Mouse (Mus musculus) neural tube, embryonic 14.5 days (tissue): ENCODE measurements at regions not wholly inside any gene's neighbourhood (a gene's known extent, or its start where the extent isn't known, plus 50 kb on each side); places are given as distances from the start of the nearest gene placed in this dataset.
A peak's percentile ranks its signal among the peaks of the same experiment; 100 is the strongest.

Experiments
- ATAC-seq: fragments of 200-750 bp; cut with Nextera tagmentation; 2 replicates; pipeline ENCODE4 v1.8.0; 2017; ENCODE audit warnings: low read depth, mild to moderate bottlenecking, moderate TSS enrichment, moderate library complexity
- H3K27ac ChIP-seq: fragments of 300-500 bp; sonication (generic); 2 replicates; pipeline ENCODE4 v1.5.1; 2014; ENCODE audit warnings: low read depth, mild to moderate bottlenecking, control low read depth, low read length, moderate library complexity, mixed read lengths
- H3K27me3 ChIP-seq: fragments of 300-500 bp; sonication (generic); 2 replicates; pipeline ENCODE4 v1.6.1; 2014; ENCODE audit warnings: low read length; ENCODE audit not compliant: control insufficient read depth, insufficient read depth
- H3K36me3 ChIP-seq: fragments of 300-500 bp; sonication (generic); 2 replicates; pipeline ENCODE4 v1.6.1; 2014; ENCODE audit warnings: low read length, mixed read lengths; ENCODE audit not compliant: control insufficient read depth, insufficient read depth
- H3K4me1 ChIP-seq: fragments of 300-500 bp; sonication (generic); 2 replicates; pipeline ENCODE4 v1.6.1; 2014; ENCODE audit warnings: low read length; ENCODE audit not compliant: control insufficient read depth, insufficient read depth
- H3K4me2 ChIP-seq: fragments of 300-500 bp; sonication (generic); 2 replicates; pipeline ENCODE4 v1.6.1; 2014; ENCODE audit warnings: mild to moderate bottlenecking, low read depth, low read length, control low read depth
- H3K4me3 ChIP-seq: fragments of 300-500 bp; sonication (generic); 2 replicates; pipeline ENCODE4 v1.5.1; 2014; ENCODE audit warnings: low read depth, low read length, control low read depth, mixed read lengths
- H3K9ac ChIP-seq: fragments of 300-500 bp; sonication (generic); replicated peaks from 2 replicates; pipeline ENCODE4 v1.6.1; 2014; ENCODE audit warnings: low read depth, mild to moderate bottlenecking, control low read depth, low read length, mixed read lengths
- H3K9me3 ChIP-seq: fragments of 300-500 bp; sonication (generic); 2 replicates; pipeline ENCODE4 v1.6.1; 2016; ENCODE audit warnings: low read length; ENCODE audit not compliant: control insufficient read depth
- WGBS: fragments of 180-500 bp; shearing (Covaris S2); extraction: QIAGEN DNeasy Blood & Tissue Kit; methylation state at CpG from one replicate; pipeline ENCODE4 v1.1.7; 2014; 5-methylcytosine and 5-hydroxymethylcytosine counted together

GRCm38 (mm10) chr13:102174896-102175295, 406.9 kb upstream of the Pik3r1 start:
- no peaks in the 10 kb centered on the region for H3K9me3 ChIP-seq
- no peak overlapping the region for H3K4me3 ChIP-seq
- WGBS = 94% methylated on average over 2 of the region's 2 CpGs
- no peak overlapping the region for H3K27ac ChIP-seq
- ATAC-seq = no peak
- H3K27me3 ChIP-seq = no peaks in the 10 kb centered on the region
- no peaks in the 10 kb centered on the region for H3K4me1 ChIP-seq
- no peak overlapping the region for H3K4me2 ChIP-seq
- H3K36me3 ChIP-seq = no peaks in the 10 kb centered on the region
- H3K9ac ChIP-seq = no peak overlapping the region

GRCm38 (mm10) chr13:102175406-102175805, 407.4 kb upstream of the Pik3r1 start:
- no peak for ATAC-seq
- Histone ChIP-seq H3K4me2 (no peak overlapping the region), H3K36me3 (no peaks in the 10 kb centered on the region), H3K9ac (no peak overlapping the region), H3K4me3 (no peak overlapping the region), H3K4me1 (no peaks in the 10 kb centered on the region), H3K9me3 (no peaks in the 10 kb centered on the region), H3K27ac (no peak overlapping the region), H3K27me3 (no peaks in the 10 kb centered on the region)
- 90% methylated on average over 1 of the region's 1 CpGs for WGBS

GRCm38 (mm10) chr13:102176456-102176855, 408.4 kb upstream of the Pik3r1 start:
- Histone ChIP-seq H3K4me1 (no peaks in the 10 kb centered on the region), H3K9ac (no peak overlapping the region), H3K27ac (no peak overlapping the region), H3K9me3 (no peaks in the 10 kb centered on the region), H3K27me3 (no peaks in the 10 kb centered on the region), H3K36me3 (no peaks in the 10 kb centered on the region), H3K4me3 (no peak overlapping the region), H3K4me2 (no peak overlapping the region)
- 80% methylated on average over 2 of the region's 2 CpGs for WGBS
- ATAC-seq = no peak

GRCm38 (mm10) chr13:102194716-102195115, 426.7 kb upstream of the Pik3r1 start:
- ATAC-seq = no peak
- no peak overlapping the region for H3K9ac ChIP-seq
- no peaks in the 10 kb centered on the region for H3K36me3 ChIP-seq
- no peaks in the 10 kb centered on the region for H3K9me3 ChIP-seq
- H3K4me3 ChIP-seq = no peak overlapping the region
- no peak overlapping the region for H3K4me2 ChIP-seq
- no peak overlapping the region for H3K27ac ChIP-seq
- no peaks in the 10 kb centered on the region for H3K27me3 ChIP-seq
- no peaks in the 10 kb centered on the region for H3K4me1 ChIP-seq

GRCm38 (mm10) chr13:102202301-102202700, 434.3 kb upstream of the Pik3r1 start:
- 92% methylated on average over 1 of the region's 1 CpGs for WGBS
- Histone ChIP-seq H3K4me1 (no peaks in the 10 kb centered on the region), H3K36me3 (no peaks in the 10 kb centered on the region), H3K4me2 (no peak overlapping the region), H3K27me3 (no peaks in the 10 kb centered on the region), H3K9ac (no peak overlapping the region), H3K4me3 (no peak overlapping the region), H3K27ac (no peak overlapping the region), H3K9me3 (no peaks in the 10 kb centered on the region)
- no peak for ATAC-seq

- WGBS = 91% methylated on average over 11 of the region's 11 CpGs
- Histone ChIP-seq H3K9ac (no peak overlapping the region), H3K36me3 (no peaks in the 10 kb centered on the region), H3K9me3 (no peaks in the 10 kb centered on the region), H3K27ac (no peak overlapping the region), H3K27me3 (no peaks in the 10 kb centered on the region), H3K4me2 (no peak overlapping the region), H3K4me1 (no peaks in the 10 kb centered on the region), H3K4me3 (no peak overlapping the region)
- no peak for ATAC-seq
Observed at GRCm38 (mm10) chr13:102218486-102218885, 450.5 kb upstream of the Pik3r1 start.

- ATAC-seq = no peak
- no peaks in the 10 kb centered on the region for H3K4me1 ChIP-seq
- 83% methylated on average over 7 of the region's 7 CpGs for WGBS
- H3K27me3 ChIP-seq = no peaks in the 10 kb centered on the region
- no peaks in the 10 kb centered on the region for H3K36me3 ChIP-seq
- H3K27ac ChIP-seq = no peak overlapping the region
- no peak overlapping the region for H3K9ac ChIP-seq
- H3K4me2 ChIP-seq = no peak overlapping the region
- H3K4me3 ChIP-seq = no peak overlapping the region
- no peaks in the 10 kb centered on the region for H3K9me3 ChIP-seq
Observed at GRCm38 (mm10) chr13:102231048-102231447, 462.3 kb upstream of the Cd180 start.

- ATAC-seq = no peak
- Histone ChIP-seq H3K9me3 (no peaks in the 10 kb centered on the region), H3K4me2 (no peak overlapping the region), H3K36me3 (no peaks in the 10 kb centered on the region), H3K4me1 (no peaks in the 10 kb centered on the region), H3K4me3 (no peak overlapping the region), H3K27ac (no peak overlapping the region), H3K9ac (no peak overlapping the region), H3K27me3 (no peaks in the 10 kb centered on the region)
- WGBS = 74% methylated on average over 4 of the region's 4 CpGs
Observed at GRCm38 (mm10) chr13:102232291-102232936, 460.9 kb upstream of the Cd180 start.

GRCm38 (mm10) chr13:102250884-102251283, 442.5 kb upstream of the Cd180 start:
- H3K27me3 ChIP-seq = no peaks in the 10 kb centered on the region
- H3K27ac ChIP-seq = no peak overlapping the region
- H3K4me1 ChIP-seq = no peaks in the 10 kb centered on the region
- 21% methylated on average over 2 of the region's 2 CpGs for WGBS
- no peaks in the 10 kb centered on the region for H3K36me3 ChIP-seq
- H3K9ac ChIP-seq = no peak overlapping the region
- no peak overlapping the region for H3K4me2 ChIP-seq
- ATAC-seq = peak; percentile 73; the same call in 1 of the 2 replicates
- no peaks in the 10 kb centered on the region for H3K9me3 ChIP-seq
- no peak overlapping the region for H3K4me3 ChIP-seq
